Mouse (Mus musculus): ENCODE data around the gene Cma2. TPM values are rescaled to one million over a fixed set of nuclear protein-coding genes. Genes with fewer than 3 reads are reported as not detected.

Cma2 gene
- polyA plus RNA-seq (2014; fragmentation: Illumina TruSeq; extraction: RNeasy Lipid Tissue Mini Kit (QIAGEN cat#74804); ENCODE audit: insufficient read depth, low read depth, low replicate concordance), result not detected

GRCm38 (mm10) chr14:55950346-55951030 is at the start of gene Cma2:
TSS of gene Cma2 (plus strand) at chr14:55950980.

GRCm38 (mm10) chr14:55944575-55944974 is 6.2 kb upstream of the Cma2 start, which contains the start of gene Cma1:
TSS of gene Cma1 (minus strand) at chr14:55944675.

GRCm38 (mm10) chr14:56017671-56018070 is 66.9 kb downstream of the Cma2 start, which contains the start of gene Mcpt1:
TSS of gene Mcpt1 (plus strand) at chr14:56017971.

Other genes starting within 250 kb of the Cma2 start
- gene Tgm1, start 237.1 kb upstream of the Cma2 start, polyA plus RNA-seq (2014; fragmentation: Illumina TruSeq; extraction: RNeasy Lipid Tissue Mini Kit (QIAGEN cat#74804); ENCODE audit: insufficient read depth, low read depth, low replicate concordance), result 1.7 TPM
- gene Rabggta, start 228.7 kb upstream of the Cma2 start, polyA plus RNA-seq (2014; fragmentation: Illumina TruSeq; extraction: RNeasy Lipid Tissue Mini Kit (QIAGEN cat#74804); ENCODE audit: insufficient read depth, low read depth, low replicate concordance), result 15.4 TPM
- gene Dhrs1, start 205.3 kb upstream of the Cma2 start, polyA plus RNA-seq (2014; fragmentation: Illumina TruSeq; extraction: RNeasy Lipid Tissue Mini Kit (QIAGEN cat#74804); ENCODE audit: insufficient read depth, low read depth, low replicate concordance), result 57.6 TPM
- 9.1 TPM for gene Nop9, start 205.3 kb upstream of the Cma2 start, polyA plus RNA-seq (2014; fragmentation: Illumina TruSeq; extraction: RNeasy Lipid Tissue Mini Kit (QIAGEN cat#74804); ENCODE audit: insufficient read depth, low read depth, low replicate concordance)
- 2.0 TPM for gene Cideb, start 192.5 kb upstream of the Cma2 start, polyA plus RNA-seq (2014; fragmentation: Illumina TruSeq; extraction: RNeasy Lipid Tissue Mini Kit (QIAGEN cat#74804); ENCODE audit: insufficient read depth, low read depth, low replicate concordance)
- gene Ltb4r2, start 189.6 kb upstream of the Cma2 start, polyA plus RNA-seq (2014; fragmentation: Illumina TruSeq; extraction: RNeasy Lipid Tissue Mini Kit (QIAGEN cat#74804); ENCODE audit: insufficient read depth, low read depth, low replicate concordance), result 0.17 TPM
- 3.9 TPM for gene Ltb4r1, start 185.0 kb upstream of the Cma2 start, polyA plus RNA-seq (2014; fragmentation: Illumina TruSeq; extraction: RNeasy Lipid Tissue Mini Kit (QIAGEN cat#74804); ENCODE audit: insufficient read depth, low read depth, low replicate concordance)
- 32.6 TPM for gene Adcy4, start 166.9 kb upstream of the Cma2 start, polyA plus RNA-seq (2014; fragmentation: Illumina TruSeq; extraction: RNeasy Lipid Tissue Mini Kit (QIAGEN cat#74804); ENCODE audit: insufficient read depth, low read depth, low replicate concordance)
- gene Ripk3, start 162.1 kb upstream of the Cma2 start, polyA plus RNA-seq (2014; fragmentation: Illumina TruSeq; extraction: RNeasy Lipid Tissue Mini Kit (QIAGEN cat#74804); ENCODE audit: insufficient read depth, low read depth, low replicate concordance), result 7.7 TPM
- 7.2 TPM for gene Nfatc4, start 127.8 kb upstream of the Cma2 start, polyA plus RNA-seq (2014; fragmentation: Illumina TruSeq; extraction: RNeasy Lipid Tissue Mini Kit (QIAGEN cat#74804); ENCODE audit: insufficient read depth, low read depth, low replicate concordance)
- gene Nynrin, start 97.0 kb upstream of the Cma2 start, polyA plus RNA-seq (2014; fragmentation: Illumina TruSeq; extraction: RNeasy Lipid Tissue Mini Kit (QIAGEN cat#74804); ENCODE audit: insufficient read depth, low read depth, low replicate concordance), result 2.9 TPM
- 0.04 TPM for gene Cbln3, start 66.6 kb upstream of the Cma2 start, polyA plus RNA-seq (2014; fragmentation: Illumina TruSeq; extraction: RNeasy Lipid Tissue Mini Kit (QIAGEN cat#74804); ENCODE audit: insufficient read depth, low read depth, low replicate concordance)
- gene Khnyn, start 66.0 kb upstream of the Cma2 start, polyA plus RNA-seq (2014; fragmentation: Illumina TruSeq; extraction: RNeasy Lipid Tissue Mini Kit (QIAGEN cat#74804); ENCODE audit: insufficient read depth, low read depth, low replicate concordance), result 10.6 TPM
- gene Sdr39u1, start 50.7 kb upstream of the Cma2 start, polyA plus RNA-seq (2014; fragmentation: Illumina TruSeq; extraction: RNeasy Lipid Tissue Mini Kit (QIAGEN cat#74804); ENCODE audit: insufficient read depth, low read depth, low replicate concordance), result 34.3 TPM
- 4.9 TPM for gene Cma1, start 6.3 kb upstream of the Cma2 start, polyA plus RNA-seq (2014; fragmentation: Illumina TruSeq; extraction: RNeasy Lipid Tissue Mini Kit (QIAGEN cat#74804); ENCODE audit: insufficient read depth, low read depth, low replicate concordance)
- not detected for gene Mcpt1, start 67.0 kb downstream of the Cma2 start, polyA plus RNA-seq (2014; fragmentation: Illumina TruSeq; extraction: RNeasy Lipid Tissue Mini Kit (QIAGEN cat#74804); ENCODE audit: insufficient read depth, low read depth, low replicate concordance)
- not detected for gene Mcpt9, start 79.5 kb downstream of the Cma2 start, polyA plus RNA-seq (2014; fragmentation: Illumina TruSeq; extraction: RNeasy Lipid Tissue Mini Kit (QIAGEN cat#74804); ENCODE audit: insufficient read depth, low read depth, low replicate concordance)
- not detected for gene Mcpt2, start 91.1 kb downstream of the Cma2 start, polyA plus RNA-seq (2014; fragmentation: Illumina TruSeq; extraction: RNeasy Lipid Tissue Mini Kit (QIAGEN cat#74804); ENCODE audit: insufficient read depth, low read depth, low replicate concordance)
- gene Mcpt4, start 111.3 kb downstream of the Cma2 start, polyA plus RNA-seq (2014; fragmentation: Illumina TruSeq; extraction: RNeasy Lipid Tissue Mini Kit (QIAGEN cat#74804); ENCODE audit: insufficient read depth, low read depth, low replicate concordance), result 4.0 TPM
- gene Mcpt8, start 134.3 kb downstream of the Cma2 start, polyA plus RNA-seq (2014; fragmentation: Illumina TruSeq; extraction: RNeasy Lipid Tissue Mini Kit (QIAGEN cat#74804); ENCODE audit: insufficient read depth, low read depth, low replicate concordance), result 0.31 TPM
- gene Ctsg, start 151.6 kb downstream of the Cma2 start, polyA plus RNA-seq (2014; fragmentation: Illumina TruSeq; extraction: RNeasy Lipid Tissue Mini Kit (QIAGEN cat#74804); ENCODE audit: insufficient read depth, low read depth, low replicate concordance), result not detected
- not detected for gene Gzme, start 169.6 kb downstream of the Cma2 start, polyA plus RNA-seq (2014; fragmentation: Illumina TruSeq; extraction: RNeasy Lipid Tissue Mini Kit (QIAGEN cat#74804); ENCODE audit: insufficient read depth, low read depth, low replicate concordance)
- gene Gzmd, start 181.6 kb downstream of the Cma2 start, polyA plus RNA-seq (2014; fragmentation: Illumina TruSeq; extraction: RNeasy Lipid Tissue Mini Kit (QIAGEN cat#74804); ENCODE audit: insufficient read depth, low read depth, low replicate concordance), result not detected
- not detected for gene Gzmg, start 208.6 kb downstream of the Cma2 start, polyA plus RNA-seq (2014; fragmentation: Illumina TruSeq; extraction: RNeasy Lipid Tissue Mini Kit (QIAGEN cat#74804); ENCODE audit: insufficient read depth, low read depth, low replicate concordance)
- gene Gzmn, start 223.6 kb downstream of the Cma2 start, polyA plus RNA-seq (2014; fragmentation: Illumina TruSeq; extraction: RNeasy Lipid Tissue Mini Kit (QIAGEN cat#74804); ENCODE audit: insufficient read depth, low read depth, low replicate concordance), result not detected

All from lung, adult 10 weeks (tissue).